ENCODE assay signal across 9 mouse cellular contexts in the genomic region with DNA sequence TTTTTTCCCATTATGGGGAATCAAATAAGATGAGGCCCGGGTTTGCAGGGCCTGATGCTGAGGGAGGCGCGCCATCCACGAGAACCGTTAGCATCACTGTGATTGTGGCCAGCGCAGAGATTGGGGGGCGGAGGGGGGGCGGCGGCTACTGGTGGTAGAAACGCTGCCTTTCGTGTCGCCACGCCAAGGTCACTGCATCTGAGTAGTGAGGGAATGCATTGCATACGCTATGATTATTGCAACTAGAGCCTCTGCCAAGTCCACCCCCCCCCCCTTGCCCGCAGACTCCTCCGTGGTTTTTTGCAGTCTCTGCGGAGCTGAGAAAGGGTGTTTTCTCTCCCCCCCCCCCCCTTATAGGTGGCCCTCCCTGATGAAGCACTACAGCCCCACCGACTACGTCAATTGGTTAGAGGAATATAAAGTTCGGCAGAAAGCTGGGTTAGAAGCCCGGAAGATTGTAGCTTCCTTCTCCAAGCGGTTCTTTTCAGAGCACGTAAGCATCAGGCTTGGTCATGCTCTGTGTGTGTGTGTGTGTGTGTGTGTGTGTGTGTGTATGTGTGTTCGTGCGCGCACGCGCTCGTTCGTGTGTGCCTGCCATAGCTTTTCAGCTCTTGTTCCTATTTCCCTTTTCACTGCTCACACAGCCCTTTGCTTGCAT. TPM values are rescaled to one million over a fixed set of nuclear protein-coding genes. Genes with fewer than 3 reads are reported as not detected.
A peak's percentile ranks its signal among the peaks of the same experiment; 100 is the strongest.
DNase-seq lines count a peak whose midpoint lies in the region; ATAC-seq lines count a peak whose summit lies in the region.
"Had no signal": no experiment of that assay in that cellular context is flagged by ENCODE, and none has a peak within 500 bp of the region (broad histone marks: within the 10 kb centered on the region; RNA-seq: fewer than 3 reads in every experiment).

No protein-coding gene starts in this region.

- ATAC-seq in hindbrain, embryonic 15.5 days (ENCODE audit: low FRiP score, low read depth): peak; percentile 43; the same call in 1 of the 2 replicates
- ATAC-seq in liver, embryonic 11.5 days (replicated peaks; ENCODE audit: low FRiP score): no peak
- 0 out of 2 replicates have a peak, but pooled peaks have one; percentile 34 for ATAC-seq in neural tube, embryonic 12.5 days (ENCODE audit: low FRiP score, low read depth)

- DNase-seq in cerebellum, adult 9-10 months: peak; percentile 67
- no peak for DNase-seq in cerebellum, adult 11-12 months
- peak; percentile 64 for DNase-seq in CD4-positive, CD25-positive, alpha-beta regulatory T cell, adult 2 months (ENCODE audit: low read depth, low spot score)
- DNase-seq in embryo, embryonic 11 days: peak; percentile 20
- no peak for DNase-seq in liver, embryonic 11.5 days (ENCODE audit: low spot score)
- no peak for DNase-seq in urinary bladder, postnatal 10 days (ENCODE audit: low spot score)

- H3K4me2 ChIP-seq in hindbrain, embryonic 15.5 days: peak overlapping the region; percentile 74
- peak overlapping the region; percentile 76 for H3K4me2 ChIP-seq in liver, embryonic 11.5 days
- peak overlapping the region; percentile 81 for H3K4me2 ChIP-seq in neural tube, embryonic 12.5 days (replicated peaks)

- no peaks in the 10 kb centered on the region for H3K9me3 ChIP-seq in hindbrain, embryonic 15.5 days
- no peaks in the 10 kb centered on the region for H3K9me3 ChIP-seq in liver, embryonic 11.5 days (ENCODE audit: control insufficient read depth, low read length)
- no peaks in the 10 kb centered on the region for H3K9me3 ChIP-seq in neural tube, embryonic 12.5 days

- peaks cover 3% of the 10 kb centered on the region for H3K36me3 ChIP-seq in hindbrain, embryonic 15.5 days
- H3K36me3 ChIP-seq in liver, embryonic 11.5 days (ENCODE audit: control insufficient read depth, insufficient read depth, low read length): peaks cover 11% of the 10 kb centered on the region
- H3K36me3 ChIP-seq in neural tube, embryonic 12.5 days: peaks cover 32% of the 10 kb centered on the region

- H3K4me1 ChIP-seq in hindbrain, embryonic 15.5 days (replicated peaks): peaks cover 26% of the 10 kb centered on the region
- H3K4me1 ChIP-seq in liver, embryonic 11.5 days (replicated peaks; ENCODE audit: control insufficient read depth, insufficient read depth, low read length): peaks cover 16% of the 10 kb centered on the region
- H3K4me1 ChIP-seq in neural tube, embryonic 12.5 days: peaks cover 24% of the 10 kb centered on the region

- WGBS in hindbrain, embryonic 15.5 days: 2% methylated on average over 28 of the region's 30 CpGs
- WGBS in liver, embryonic 11.5 days: 25% methylated on average over 29 of the region's 30 CpGs
- 12% methylated on average over 30 of the region's 30 CpGs for WGBS in neural tube, embryonic 12.5 days

- H3K4me3 ChIP-seq in hindbrain, embryonic 15.5 days: peak overlapping the region; percentile 62
- peak overlapping the region; percentile 88 for H3K4me3 ChIP-seq in liver, embryonic 11.5 days (ENCODE audit: low read depth, low read length)
- H3K4me3 ChIP-seq in neural tube, embryonic 12.5 days: peak overlapping the region; percentile 99

- H3K27ac ChIP-seq in hindbrain, embryonic 15.5 days (replicated peaks): peak overlapping the region; percentile 85
- H3K27ac ChIP-seq in liver, embryonic 11.5 days (ENCODE audit: low read depth, low read length): 0 out of 2 replicates have a peak overlapping the region, but pooled peaks have one; percentile 9
- no peak overlapping the region for H3K27ac ChIP-seq in neural tube, embryonic 12.5 days

- peak overlapping the region; percentile 73 for H3K9ac ChIP-seq in hindbrain, embryonic 15.5 days
- peak overlapping the region; percentile 84 for H3K9ac ChIP-seq in liver, embryonic 11.5 days (ENCODE audit: low read depth, low read length)
- peak overlapping the region; percentile 98 for H3K9ac ChIP-seq in neural tube, embryonic 12.5 days

- no peaks in the 10 kb centered on the region for H3K27me3 ChIP-seq in hindbrain, embryonic 15.5 days
- H3K27me3 ChIP-seq in liver, embryonic 11.5 days (replicated peaks; ENCODE audit: control insufficient read depth, insufficient read depth, low read length): no peaks in the 10 kb centered on the region
- H3K27me3 ChIP-seq in neural tube, embryonic 12.5 days (replicated peaks): no peaks in the 10 kb centered on the region
- H3K27me3 ChIP-seq: Patski had no signal

RNA-seq across cellular contexts. Expression of a gene that starts 1.1 kb away (rescaled TPM):
- polyA plus RNA-seq in hindbrain, embryonic 15.5 days (2015; fragmentation: Nextera tagmentation; extraction: Ambion mirVana): 148 and 159 TPM in 2 replicates
- 44.8 and 49.2 TPM in 2 replicates for polyA plus RNA-seq in liver, embryonic 11.5 days (2014; fragmentation: Nextera tagmentation; extraction: Ambion mirVana)
- 137 and 144 TPM in 2 replicates for polyA plus RNA-seq in neural tube, embryonic 12.5 days (2016; fragmentation: Nextera tagmentation; extraction: Ambion mirVana)

RNA-seq across cellular contexts. Expression of a gene that starts 49.9 kb away (rescaled TPM):
- 2.9 and 3.5 TPM in 2 replicates for polyA plus RNA-seq in hindbrain, embryonic 15.5 days (2015; fragmentation: Nextera tagmentation; extraction: Ambion mirVana)
- polyA plus RNA-seq in liver, embryonic 11.5 days (2014; fragmentation: Nextera tagmentation; extraction: Ambion mirVana): 1.7 and 2.2 TPM in 2 replicates
- polyA plus RNA-seq in neural tube, embryonic 12.5 days (2016; fragmentation: Nextera tagmentation; extraction: Ambion mirVana): 1.4 and 1.8 TPM in 2 replicates

Comparison
In these comparisons a context has a peak if more than half of its experiments do, and no peak if none do; other contexts are left out.
1. DNase-seq: peak in cerebellum, adult 9-10 months (single experiment), CD4-positive, CD25-positive, alpha-beta regulatory T cell, adult 2 months (single experiment) and embryo, embryonic 11 days (single experiment); none in cerebellum, adult 11-12 months (single experiment), liver, embryonic 11.5 days (single experiment) and urinary bladder, postnatal 10 days (single experiment).
2. Peak in every context shown above with its lines, with median percentiles within 50 percentile points of each other: H3K4me2 ChIP-seq, H3K4me3 ChIP-seq and H3K9ac ChIP-seq.